In the genomic region with DNA sequence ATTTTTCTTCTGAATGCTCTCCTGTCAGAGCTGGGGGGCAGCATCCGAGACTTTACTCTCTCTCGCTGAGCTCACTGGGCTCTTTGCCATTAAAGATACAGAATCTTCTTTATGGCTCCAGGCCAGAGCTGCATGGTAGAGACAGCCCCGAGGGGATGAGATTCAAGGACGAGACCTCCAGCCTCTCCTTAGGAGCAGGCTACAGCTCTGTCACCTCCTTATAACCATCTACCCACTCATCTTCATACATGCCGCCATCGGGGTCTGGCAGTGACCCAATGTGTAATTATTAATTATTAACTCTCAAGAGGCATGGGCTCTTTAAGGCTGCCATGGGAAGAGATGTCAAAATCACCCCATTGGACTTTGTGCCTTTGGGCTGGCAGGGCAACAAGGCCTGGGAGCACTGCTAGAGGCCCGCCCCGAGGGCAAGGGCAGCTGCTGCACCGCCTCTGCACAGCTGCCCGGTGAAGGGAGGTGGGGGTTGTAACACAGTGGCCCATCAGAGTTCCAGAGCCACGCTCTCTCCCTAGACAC, we compare ENCODE assay signal across 10 mouse cellular contexts. TPM values are rescaled to one million over a fixed set of nuclear protein-coding genes. Genes with fewer than 3 reads are reported as not detected.
DNase-seq lines count a peak whose midpoint lies in the region; ATAC-seq and TF ChIP-seq lines count a peak whose summit lies in the region.
"Had no signal": no experiment of that assay in that cellular context is flagged by ENCODE, and none has a peak within 500 bp of the region (broad histone marks: within the 10 kb centered on the region; RNA-seq: fewer than 3 reads in every experiment).

No protein-coding gene starts in this region.

- TF ChIP-seq CTCF in left cerebral cortex, adult 2 months (IDR thresholded peaks at IDR 0.05): no peak

- peaks cover 4% of the 10 kb centered on the region; the same call in 1 of the 2 replicates for H3K9me3 ChIP-seq in intestine, embryonic 14.5 days (ENCODE audit: control insufficient read depth, low read length)
- no peaks in the 10 kb centered on the region for H3K9me3 ChIP-seq in liver, embryonic 16.5 days (replicated peaks; ENCODE audit: control insufficient read depth, low read length)
- H3K9me3 ChIP-seq: heart, embryonic 15.5 days had no signal

- H3K4me2 ChIP-seq in intestine, embryonic 14.5 days (ENCODE audit: low read length): peak overlapping the region; percentile 13; the same call in 1 of the 2 replicates
- no peak overlapping the region for H3K4me2 ChIP-seq in liver, embryonic 16.5 days (ENCODE audit: low read depth, low read length)
- H3K4me2 ChIP-seq: heart, embryonic 15.5 days had no signal

- no peaks in the 10 kb centered on the region for H3K36me3 ChIP-seq in intestine, embryonic 14.5 days (ENCODE audit: control insufficient read depth, insufficient read depth, low read length)
- H3K36me3 ChIP-seq in liver, embryonic 16.5 days (ENCODE audit: control insufficient read depth, insufficient read depth): no peaks in the 10 kb centered on the region
- H3K36me3 ChIP-seq: heart, embryonic 15.5 days had no signal

- 51% methylated on average over 11 of the region's 11 CpGs for WGBS in intestine, embryonic 14.5 days
- WGBS in liver, embryonic 16.5 days (ENCODE audit: insufficient replicate concordance): 51% methylated on average over 11 of the region's 11 CpGs

- ATAC-seq in intestine, embryonic 14.5 days (replicated peaks; ENCODE audit: low FRiP score, low TSS enrichment, low read depth): peak; percentile 78
- peak; percentile 89 for ATAC-seq in liver, embryonic 16.5 days (ENCODE audit: low read depth)
- no peak for ATAC-seq in granulocyte monocyte progenitor cell, adult 5-6 weeks (replicated peaks; ENCODE audit: poor library complexity, severe bottlenecking)
- ATAC-seq: activated CD4-positive, CD25-positive, alpha-beta regulatory T cell, adult 4 months had no signal

- no peak overlapping the region for H3K4me3 ChIP-seq in left cerebral cortex, adult 2 months
- no peak overlapping the region for H3K4me3 ChIP-seq in intestine, embryonic 14.5 days (ENCODE audit: low read depth, low read length)
- 0 out of 2 replicates have a peak overlapping the region, but pooled peaks have one; percentile 1 for H3K4me3 ChIP-seq in liver, embryonic 16.5 days (ENCODE audit: low read depth, low read length)
- H3K4me3 ChIP-seq: heart, embryonic 15.5 days had no signal

- peaks cover 6% of the 10 kb centered on the region for H3K4me1 ChIP-seq in intestine, embryonic 14.5 days (replicated peaks; ENCODE audit: control insufficient read depth, insufficient read depth, low read length)
- H3K4me1 ChIP-seq in liver, embryonic 16.5 days (ENCODE audit: control insufficient read depth, low read depth, low read length): peaks cover 7% of the 10 kb centered on the region

- no peak overlapping the region for H3K9ac ChIP-seq in intestine, embryonic 14.5 days (ENCODE audit: low read length)
- no peak overlapping the region for H3K9ac ChIP-seq in liver, embryonic 16.5 days (ENCODE audit: low read depth, low read length)
- H3K9ac ChIP-seq: heart, embryonic 15.5 days had no signal

- no peak overlapping the region for H3K27ac ChIP-seq in left cerebral cortex, adult 2 months
- H3K27ac ChIP-seq in intestine, embryonic 14.5 days (ENCODE audit: low read depth): no peak overlapping the region
- peak overlapping the region; percentile 18; the same call in 1 of the 2 replicates for H3K27ac ChIP-seq in liver, embryonic 16.5 days (ENCODE audit: low read length)
- H3K27ac ChIP-seq: heart, embryonic 15.5 days had no signal

- DNase-seq in left cerebral cortex, postnatal 4 days: peak; percentile 25
- no peak for DNase-seq in left cerebral cortex, adult 2 months (ENCODE audit: extremely low spot score in 1 of 2, low spot score in 2 of 2)
- DNase-seq in intestine, embryonic 14.5 days (ENCODE audit: low spot score): no peak
- peak; percentile 94 for DNase-seq in kidney, adult 9 months
- no peak for DNase-seq in gastrocnemius, postnatal 14 days
- DNase-seq: cerebellum, adult 2 months had no signal

- intact Hi-C loops in left cerebral cortex, postnatal 4 days (cut with DNase I): no loop called here
- intact Hi-C loops in left cerebral cortex, adult 2 months (cut with DNase I): no loop called here
- intact Hi-C loops in gastrocnemius, postnatal 14 days (cut with DNase I; ENCODE audit: low total_unique reads): no loop called here

- H3K27me3 ChIP-seq in intestine, embryonic 14.5 days (replicated peaks; ENCODE audit: control insufficient read depth, insufficient read depth, low read length): no peaks in the 10 kb centered on the region
- no peaks in the 10 kb centered on the region for H3K27me3 ChIP-seq in liver, embryonic 16.5 days (ENCODE audit: control insufficient read depth, insufficient read depth, low read depth, low read length)
- H3K27me3 ChIP-seq: heart, embryonic 15.5 days had no signal

RNA-seq across cellular contexts. Expression of gene Vegfa, which starts 37.8 kb away (rescaled TPM):
- 10 to 100 TPM; 77.7 to 94.5 TPM for total RNA-seq in left cerebral cortex, postnatal 4 days (2021)
- total RNA-seq in left cerebral cortex, adult 2 months (2021): 10 to 100 TPM; 88.2 to 90.7 TPM
- 5.2 and 6.5 TPM in 2 replicates for polyA plus RNA-seq in intestine, embryonic 14.5 days (2014; fragmentation: Nextera tagmentation; extraction: Ambion mirVana)
- 1.1 and 1.2 TPM in 2 replicates for polyA plus RNA-seq in liver, embryonic 16.5 days (2015; fragmentation: Nextera tagmentation; extraction: Ambion mirVana)
- total RNA-seq in granulocyte monocyte progenitor cell, adult 5-6 weeks (2014; fragmentation: Nextera tagmentation): 21.2 and 28.6 TPM in 2 replicates
- 34.3 and 41.4 TPM in 2 replicates for total RNA-seq in granulocyte monocyte progenitor cell, adult 5-6 weeks (2017)
- 10 to 100 TPM; 73.9 to 95.9 TPM for total RNA-seq in gastrocnemius, postnatal 14 days (2021)
- polyA plus RNA-seq: activated CD4-positive, CD25-positive, alpha-beta regulatory T cell, adult 4 months had no signal

Comparison
In these comparisons a context has a peak if more than half of its experiments do, and no peak if none do; other contexts are left out.
1. DNase-seq: peak in left cerebral cortex, postnatal 4 days (single experiment) and kidney, adult 9 months (single experiment); none in left cerebral cortex, adult 2 months (0 of 2), intestine, embryonic 14.5 days (single experiment) and gastrocnemius, postnatal 14 days (single experiment).